Mouse (Mus musculus) adrenal gland (tissue): ENCODE data around the gene Fam69b.

Experiments
- intact Hi-C: fragments of 180-260 bp; cut with DNase I; formaldehyde crosslinking; loops from one replicate; pipeline ENCODE4 v1.15.1; 2025

Fam69b gene

GRCm38 (mm10) chr2:26622984-26623383, 5.3 kb upstream of the Fam69b start:
- intact Hi-C loops: no loop called here

GRCm38 (mm10) chr2:26625419-26625818, 2.8 kb upstream of the Fam69b start:
- intact Hi-C loops: no loop called here

- intact Hi-C loops: no loop called here
Observed at GRCm38 (mm10) chr2:26626081-26626480, 2.2 kb upstream of the Fam69b start.

- intact Hi-C loops: no loop called here
Observed at GRCm38 (mm10) chr2:26628792-26629437, 658 bp downstream of the Fam69b start.

- intact Hi-C loops: no loop called here
Observed at GRCm38 (mm10) chr2:26632541-26633395, 4.5 kb downstream of the Fam69b start.

GRCm38 (mm10) chr2:26633953-26634530, 5.8 kb downstream of the Fam69b start:
- intact Hi-C loops: no loop called here

- intact Hi-C loops: no loop called here
Observed at GRCm38 (mm10) chr2:26634629-26635488, 6.6 kb downstream of the Fam69b start.

- intact Hi-C loops: no loop called here
Observed at GRCm38 (mm10) chr2:26635489-26636324, 7.5 kb downstream of the Fam69b start.

- intact Hi-C loops: no loop called here
Observed at GRCm38 (mm10) chr2:26636325-26636635, 8.0 kb downstream of the Fam69b start.

GRCm38 (mm10) chr2:26637316-26637932, 9.2 kb downstream of the Fam69b start:
- intact Hi-C loops: no loop called here

- intact Hi-C loops: no loop called here
Observed at GRCm38 (mm10) chr2:26638039-26638438, 9.8 kb downstream of the Fam69b start.

- intact Hi-C loops: no loop called here
Observed at GRCm38 (mm10) chr2:26638572-26638971, 10.3 kb downstream of the Fam69b start.

GRCm38 (mm10) chr2:26639083-26639482, 10.8 kb downstream of the Fam69b start:
- intact Hi-C loops: no loop called here

- intact Hi-C loops: loop anchor here (2.0 kb wide), 1 partner anchor 35 kb away; the partner anchor contains the start of gene Agpat2
Observed at GRCm38 (mm10) chr2:26639838-26640830, 11.9 kb downstream of the Fam69b start.

GRCm38 (mm10) chr2:26641006-26641647, 12.9 kb downstream of the Fam69b start:
- intact Hi-C loops: loop anchor here (2.0 kb wide), 1 partner anchor 36 kb away; the partner anchor contains the start of gene Agpat2

- intact Hi-C loops: no loop called here
Observed at GRCm38 (mm10) chr2:26643942-26644341, 15.7 kb downstream of the Fam69b start.

GRCm38 (mm10) chr2:26646643-26647293, 18.5 kb downstream of the Fam69b start:
- intact Hi-C loops: loop anchor here (5.0 kb wide), 1 partner anchor 391 kb away; no protein-coding TSS in a partner anchor

GRCm38 (mm10) chr2:26654687-26655086, 26.4 kb downstream of the Fam69b start:
- intact Hi-C loops: no loop called here
